Mouse (Mus musculus) forebrain, postnatal 0 days (tissue): Measurements from ENCODE around the gene Lat2. TPM values are rescaled to one million over a fixed set of nuclear protein-coding genes. Genes with fewer than 3 reads are reported as not detected.
"Not testable (repeated sequence)": the region's sequence is repeated elsewhere in the genome, so short reads cannot be mapped to it uniquely, and the experiment has no call there.

Experiments
- ATAC-seq: fragments of 200-750 bp; cut with Nextera tagmentation; 2 replicates; pipeline ENCODE4 v1.8.0; 2017; ENCODE audit warnings: mild to moderate bottlenecking, moderate library complexity
- DNase-seq: peaks from one replicate; pipeline ENCODE4 v3.0.0-alpha.2; 2015
- H3K27ac ChIP-seq: fragments of 300-500 bp; sonication (generic); 2 replicates; pipeline ENCODE4 v1.5.1; 2014; ENCODE audit warnings: low read depth, mild to moderate bottlenecking, antibody characterized with exemption, low read length, moderate library complexity, mixed read lengths
- H3K27me3 ChIP-seq: fragments of 300-500 bp; sonication (generic); 2 replicates; pipeline ENCODE4 v1.6.1; 2014; ENCODE audit warnings: mild to moderate bottlenecking, low read length, mixed read lengths; ENCODE audit not compliant: insufficient read depth
- H3K36me3 ChIP-seq: fragments of 300-500 bp; sonication (generic); 2 replicates; pipeline ENCODE4 v1.6.1; 2014; ENCODE audit warnings: mild to moderate bottlenecking, moderate library complexity; ENCODE audit not compliant: insufficient read depth
- H3K4me1 ChIP-seq: fragments of 300-500 bp; sonication (generic); 2 replicates; pipeline ENCODE4 v1.6.1; 2014; ENCODE audit warnings: antibody characterized with exemption; ENCODE audit not compliant: insufficient read depth
- H3K4me2 ChIP-seq: fragments of 300-500 bp; sonication (generic); 2 replicates; pipeline ENCODE4 v1.6.1; 2014; ENCODE audit warnings: low read depth, mild to moderate bottlenecking, moderate library complexity
- H3K4me3 ChIP-seq: fragments of 300-500 bp; sonication (generic); 2 replicates; pipeline ENCODE4 v1.5.1; 2014; ENCODE audit warnings: low read depth, low read length, mixed read lengths
- H3K9ac ChIP-seq: fragments of 300-500 bp; sonication (generic); 2 replicates; pipeline ENCODE4 v1.6.1; 2014; ENCODE audit warnings: mild to moderate bottlenecking
- H3K9me3 ChIP-seq: fragments of 300-500 bp; sonication (generic); 2 replicates; pipeline ENCODE4 v1.6.1; 2016; ENCODE audit warnings: low read length
- CTCF ChIP-seq: sonication (generic); IDR thresholded peaks from 2 replicates; pipeline ENCODE4 v1.5.1; 2016; ENCODE audit warnings: antibody characterized with exemption, control low read depth, low read depth
- WGBS: fragments of 180-500 bp; shearing (Covaris S2); extraction: QIAGEN DNeasy Blood & Tissue Kit; methylation state at CpG from one replicate; pipeline ENCODE4 v1.1.7; 2014; 5-methylcytosine and 5-hydroxymethylcytosine counted together
- polyA plus RNA-seq: library from polyadenylated mRNA; unstranded; fragments of >200 nt; fragmentation: Nextera tagmentation; extraction: Ambion mirVana; gene quantifications from 2 replicates; pipeline ENCODE4 v1.2.1, GENCODE M21; 2015
- total RNA-seq: library from RNA; depleted of rRNA; stranded (reverse); fragments of >200 nt; gene quantifications from 2 replicates; pipeline ENCODE4 v1.2.3, GENCODE M21; 2014; rRNA removed

Lat2 gene
- 1.5 and 1.8 TPM in 2 replicates for total RNA-seq
- polyA plus RNA-seq = 1.2 and 2.5 TPM in 2 replicates

GRCm38 (mm10) chr5:134614802-134615201 is at the start of gene Lat2:
TSS of gene Lat2 (minus strand) at chr5:134615025.
- Histone ChIP-seq H3K36me3 (peaks cover 26% of the 10 kb centered on the region), H3K27ac (no peak within 1 kb of the TSS), H3K4me1 (no peaks in the 10 kb centered on the region), H3K4me2 (no peak within 1 kb of the TSS), H3K27me3 (no peaks in the 10 kb centered on the region), H3K4me3 (no peak within 1 kb of the TSS), H3K9me3 (no peaks in the 10 kb centered on the region), H3K9ac (no peak within 1 kb of the TSS)
- no peak for TF ChIP-seq CTCF
- no peak for ATAC-seq
- no peak for DNase-seq
- 92% methylated on average over 7 of the region's 7 CpGs for WGBS

GRCm38 (mm10) chr5:134656708-134657107 is 41.9 kb upstream of the Lat2 start:
- no peaks in the 10 kb centered on the region for H3K4me1 ChIP-seq
- no peak overlapping the region for H3K4me2 ChIP-seq
- H3K36me3 ChIP-seq = peaks cover 52% of the 10 kb centered on the region
- H3K27ac ChIP-seq = no peak overlapping the region
- ATAC-seq (no peak), DNase-seq (no peak)
- no peaks in the 10 kb centered on the region for H3K9me3 ChIP-seq
- H3K9ac ChIP-seq = no peak overlapping the region
- no peak for TF ChIP-seq CTCF
- no peaks in the 10 kb centered on the region for H3K27me3 ChIP-seq
- no peak overlapping the region for H3K4me3 ChIP-seq
- WGBS = 70% methylated on average over 4 of the region's 4 CpGs

- Histone ChIP-seq H3K4me2 (no peak overlapping the region), H3K9ac (no peak overlapping the region), H3K9me3 (no peaks in the 10 kb centered on the region), H3K27me3 (no peaks in the 10 kb centered on the region), H3K4me1 (no peaks in the 10 kb centered on the region), H3K4me3 (no peak overlapping the region), H3K36me3 (peaks cover 7% of the 10 kb centered on the region), H3K27ac (no peak overlapping the region)
- DNase-seq = peak; percentile 53
- WGBS = 29% methylated on average over 7 of the region's 7 CpGs
- TF ChIP-seq CTCF = no peak
- ATAC-seq = no peak
Measured at GRCm38 (mm10) chr5:134652015-134652414, 37.2 kb upstream of the Lat2 start.

- no peak overlapping the region for H3K27ac ChIP-seq
- H3K4me3 ChIP-seq = no peak overlapping the region
- DNase-seq (peak; percentile 32), ATAC-seq (no peak)
- H3K36me3 ChIP-seq = no peaks in the 10 kb centered on the region
- no peak overlapping the region for H3K9ac ChIP-seq
- no peak overlapping the region for H3K4me2 ChIP-seq
- no peaks in the 10 kb centered on the region for H3K27me3 ChIP-seq
- WGBS = 49% methylated on average over 4 of the region's 5 CpGs
- no peaks in the 10 kb centered on the region for H3K4me1 ChIP-seq
- TF ChIP-seq CTCF = peak; percentile 49
- no peaks in the 10 kb centered on the region for H3K9me3 ChIP-seq
Measured at GRCm38 (mm10) chr5:134650926-134651325, 36.1 kb upstream of the Lat2 start.

GRCm38 (mm10) chr5:134648976-134649375 is 34.2 kb upstream of the Lat2 start:
- 83% methylated on average over 4 of the region's 4 CpGs for WGBS
- not testable (repeated sequence) for H3K27me3 ChIP-seq, H3K4me1 ChIP-seq, H3K9me3 ChIP-seq, H3K27ac ChIP-seq, H3K4me2 ChIP-seq, H3K36me3 ChIP-seq, H3K4me3 ChIP-seq, H3K9ac ChIP-seq, DNase-seq, ATAC-seq

- Histone ChIP-seq H3K27ac (no peak overlapping the region), H3K27me3 (no peaks in the 10 kb centered on the region), H3K4me2 (no peak overlapping the region), H3K9me3 (no peaks in the 10 kb centered on the region), H3K4me1 (no peaks in the 10 kb centered on the region), H3K4me3 (no peak overlapping the region), H3K36me3 (no peaks in the 10 kb centered on the region), H3K9ac (no peak overlapping the region)
- TF ChIP-seq CTCF = no peak
- DNase-seq (no peak), ATAC-seq (no peak)
- WGBS = 85% methylated on average over 2 of the region's 2 CpGs
Measured at GRCm38 (mm10) chr5:134647394-134647793, 32.6 kb upstream of the Lat2 start.

- no peaks in the 10 kb centered on the region for H3K4me1 ChIP-seq
- 67% methylated on average over 4 of the region's 4 CpGs for WGBS
- no peak overlapping the region for H3K4me3 ChIP-seq
- DNase-seq = no peak
- H3K4me2 ChIP-seq = no peak overlapping the region
- no peak overlapping the region for H3K9ac ChIP-seq
- H3K27ac ChIP-seq = no peak overlapping the region
- no peak for TF ChIP-seq CTCF
- ATAC-seq = no peak
- H3K27me3 ChIP-seq = no peaks in the 10 kb centered on the region
- no peaks in the 10 kb centered on the region for H3K36me3 ChIP-seq
- no peaks in the 10 kb centered on the region for H3K9me3 ChIP-seq
Measured at GRCm38 (mm10) chr5:134646461-134646860, 31.6 kb upstream of the Lat2 start.
